Mouse (Mus musculus): Measurements from ENCODE around the gene B230217C12Rik. TPM values are rescaled to one million over a fixed set of nuclear protein-coding genes. Genes with fewer than 3 reads are reported as not detected.
"Not testable (repeated sequence)": the region's sequence is repeated elsewhere in the genome, so short reads cannot be mapped to it uniquely, and the experiment has no call there.

Gene B230217C12Rik
- total and polyA plus RNA-seq, 2 experiments from 2014 or later = 21.0 to 31.5 TPM

DNA sequence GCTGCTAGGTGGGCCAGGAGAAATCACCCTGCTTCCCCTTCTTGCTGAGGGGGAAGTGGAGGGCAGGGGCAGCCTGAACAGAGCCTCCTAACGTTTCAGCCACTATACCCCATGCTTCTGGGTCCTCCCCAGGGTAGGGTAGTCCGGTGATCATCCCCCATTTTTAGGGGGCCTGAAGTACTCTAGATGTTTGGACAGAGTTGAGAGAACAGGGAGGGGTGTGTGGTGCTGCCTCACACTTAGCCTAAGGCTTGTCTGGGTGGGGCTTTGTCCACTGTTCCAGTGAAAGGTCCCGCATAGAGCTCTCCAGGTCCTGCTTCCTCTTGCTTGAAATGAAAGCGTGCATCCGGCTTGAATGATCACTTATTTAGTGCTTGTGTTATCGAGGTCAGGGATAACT is 10.1 kb upstream of the B230217C12Rik start:
- WGBS = 87% methylated on average over 6 of the region's 6 CpGs
- DNase-seq (no peak), ATAC-seq (no peak)
- Histone ChIP-seq H3K9me3 (ENCODE audit: low read length) (no peaks in the 10 kb centered on the region), H3K4me3 (ENCODE audit: low read depth, low read length) (no peak overlapping the region), H3K27ac (ENCODE audit: low read depth, low read length) (no peak overlapping the region), H3K4me1 (ENCODE audit: insufficient read depth) (no peaks in the 10 kb centered on the region), H3K36me3 (ENCODE audit: insufficient read depth) (peaks cover 74% of the 10 kb centered on the region), H3K9ac (no peak overlapping the region), H3K4me2 (ENCODE audit: low read depth) (no peak overlapping the region), H3K27me3 (ENCODE audit: insufficient read depth, low read length) (no peaks in the 10 kb centered on the region)
- TF ChIP-seq CTCF (IDR thresholded peaks at IDR 0.05; ENCODE audit: low read depth) = no peak

DNA sequence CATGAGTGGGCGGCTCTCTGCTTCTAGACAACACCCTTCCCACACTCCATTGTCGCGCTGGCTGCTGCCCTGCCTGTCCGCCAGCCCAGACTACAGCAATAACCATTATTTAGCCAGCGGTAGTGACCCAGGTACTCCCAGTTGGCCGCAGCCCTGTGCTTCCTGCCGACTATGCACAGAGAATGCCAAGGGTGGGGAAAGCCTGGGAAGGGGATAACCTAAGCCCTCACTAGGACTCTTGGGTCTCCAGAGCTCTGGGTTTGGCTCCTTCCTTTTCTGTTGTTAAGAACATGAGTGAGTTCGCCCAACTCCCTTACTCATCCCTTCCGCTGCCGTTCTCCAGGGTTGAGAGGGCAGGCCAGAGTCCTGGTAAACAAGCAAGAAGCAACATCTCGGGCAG is 8.6 kb upstream of the B230217C12Rik start:
- no peaks in the 10 kb centered on the region for H3K4me1 ChIP-seq (ENCODE audit: insufficient read depth)
- no peaks in the 10 kb centered on the region for H3K27me3 ChIP-seq (ENCODE audit: insufficient read depth, low read length)
- H3K4me3 ChIP-seq (ENCODE audit: low read depth, low read length) = no peak overlapping the region
- no peak overlapping the region for H3K9ac ChIP-seq
- no peak overlapping the region for H3K4me2 ChIP-seq (ENCODE audit: low read depth)
- no peak for ATAC-seq
- 84% methylated on average over 11 of the region's 11 CpGs for WGBS
- H3K27ac ChIP-seq (ENCODE audit: low read depth, low read length) = no peak overlapping the region
- H3K9me3 ChIP-seq (ENCODE audit: low read length) = no peaks in the 10 kb centered on the region
- DNase-seq = no peak
- H3K36me3 ChIP-seq (ENCODE audit: insufficient read depth) = peaks cover 74% of the 10 kb centered on the region
- no peak for TF ChIP-seq CTCF (IDR thresholded peaks at IDR 0.05; ENCODE audit: low read depth)

DNA sequence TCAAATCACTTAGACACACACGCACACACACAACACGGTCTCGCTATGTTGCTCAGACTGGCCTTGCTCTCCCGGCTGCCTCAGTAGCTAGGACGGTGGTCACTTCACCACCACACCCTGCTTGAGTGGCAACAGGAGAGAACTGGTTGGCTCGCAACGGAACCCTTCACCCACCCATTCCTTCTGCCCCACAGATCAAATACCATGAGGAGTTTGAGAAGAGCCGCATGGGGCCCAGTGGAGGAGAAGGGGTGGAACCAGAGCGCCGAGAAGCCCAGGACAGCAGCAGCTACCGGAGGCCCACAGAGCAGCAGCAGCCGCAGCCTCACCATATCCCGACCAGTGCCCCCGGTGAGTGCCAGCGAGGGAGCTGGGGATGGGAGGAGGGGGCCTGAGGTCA is 7.2 kb upstream of the B230217C12Rik start:
- H3K4me2 ChIP-seq (ENCODE audit: low read depth) = no peak overlapping the region
- TF ChIP-seq CTCF (IDR thresholded peaks at IDR 0.05; ENCODE audit: low read depth) = no peak
- H3K36me3 ChIP-seq (ENCODE audit: insufficient read depth) = peaks cover 75% of the 10 kb centered on the region
- no peak for DNase-seq
- no peak overlapping the region for H3K27ac ChIP-seq (ENCODE audit: low read depth, low read length)
- no peaks in the 10 kb centered on the region for H3K9me3 ChIP-seq (ENCODE audit: low read length)
- H3K27me3 ChIP-seq (ENCODE audit: insufficient read depth, low read length) = no peaks in the 10 kb centered on the region
- H3K4me1 ChIP-seq (ENCODE audit: insufficient read depth) = no peaks in the 10 kb centered on the region
- no peak overlapping the region for H3K9ac ChIP-seq
- WGBS = 81% methylated on average over 15 of the region's 15 CpGs
- no peak for ATAC-seq
- no peak overlapping the region for H3K4me3 ChIP-seq (ENCODE audit: low read depth, low read length)

DNA sequence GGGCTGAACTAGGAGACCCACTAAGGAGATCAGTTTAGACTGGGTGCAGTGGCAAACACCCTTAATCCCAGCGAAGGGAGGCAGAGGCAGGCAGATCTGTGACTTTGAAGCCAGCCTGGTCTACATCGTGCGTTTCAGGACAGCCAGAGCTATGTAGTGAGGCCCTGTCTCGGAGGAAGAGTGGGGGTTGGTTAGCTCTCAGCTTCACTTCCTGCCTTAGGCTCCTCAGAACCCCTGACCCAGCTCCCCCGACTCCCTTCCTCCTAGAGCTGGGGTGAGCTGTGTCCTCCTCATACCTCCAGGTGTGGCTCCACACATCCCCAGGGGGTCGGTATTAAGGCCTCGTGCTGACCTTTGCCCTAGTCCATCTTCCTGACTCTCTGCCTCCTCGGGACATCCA is 4.0 kb upstream of the B230217C12Rik start:
- no peak for DNase-seq
- no peak overlapping the region for H3K9ac ChIP-seq
- H3K36me3 ChIP-seq (ENCODE audit: insufficient read depth) = peaks cover 62% of the 10 kb centered on the region
- no peak for TF ChIP-seq CTCF (IDR thresholded peaks at IDR 0.05; ENCODE audit: low read depth)
- H3K27ac ChIP-seq (ENCODE audit: low read depth, low read length) = no peak overlapping the region
- H3K4me2 ChIP-seq (ENCODE audit: low read depth) = no peak overlapping the region
- no peak overlapping the region for H3K4me3 ChIP-seq (ENCODE audit: low read depth, low read length)
- no peaks in the 10 kb centered on the region for H3K9me3 ChIP-seq (ENCODE audit: low read length)
- 64% methylated on average over 8 of the region's 8 CpGs for WGBS
- no peak for ATAC-seq
- no peaks in the 10 kb centered on the region for H3K27me3 ChIP-seq (ENCODE audit: insufficient read depth, low read length)
- H3K4me1 ChIP-seq (ENCODE audit: insufficient read depth) = no peaks in the 10 kb centered on the region

DNA sequence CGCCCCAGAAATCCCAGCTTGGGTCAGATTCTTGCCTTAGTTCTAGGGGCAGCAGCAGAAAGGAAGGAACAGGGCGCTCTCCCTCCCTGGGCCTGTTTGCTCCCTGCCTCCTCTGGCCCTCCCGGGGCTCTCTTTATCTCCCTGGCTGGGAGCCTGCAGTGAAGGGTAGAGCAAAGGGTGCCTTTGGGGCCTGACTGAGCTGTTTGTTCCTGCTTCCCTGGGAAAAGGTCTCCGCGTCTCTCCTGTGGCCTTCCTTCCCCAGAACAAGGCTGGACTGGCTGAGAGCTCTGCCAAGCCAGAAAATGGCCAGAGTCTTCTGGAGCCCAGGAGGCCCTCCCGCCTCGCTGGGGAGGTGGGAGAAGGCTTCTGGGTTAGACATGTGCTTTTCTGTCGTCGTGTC is 3.5 kb upstream of the B230217C12Rik start:
- not testable (repeated sequence) for H3K4me2 ChIP-seq (ENCODE audit: low read depth); ATAC-seq; H3K27ac ChIP-seq (ENCODE audit: low read depth, low read length); H3K9ac ChIP-seq; H3K4me1 ChIP-seq (ENCODE audit: insufficient read depth); DNase-seq; H3K27me3 ChIP-seq (ENCODE audit: insufficient read depth, low read length); H3K9me3 ChIP-seq (ENCODE audit: low read length); H3K4me3 ChIP-seq (ENCODE audit: low read depth, low read length)
- WGBS = 74% methylated on average over 9 of the region's 9 CpGs
- peaks cover 57% of the 10 kb centered on the region for H3K36me3 ChIP-seq (ENCODE audit: insufficient read depth)

DNA sequence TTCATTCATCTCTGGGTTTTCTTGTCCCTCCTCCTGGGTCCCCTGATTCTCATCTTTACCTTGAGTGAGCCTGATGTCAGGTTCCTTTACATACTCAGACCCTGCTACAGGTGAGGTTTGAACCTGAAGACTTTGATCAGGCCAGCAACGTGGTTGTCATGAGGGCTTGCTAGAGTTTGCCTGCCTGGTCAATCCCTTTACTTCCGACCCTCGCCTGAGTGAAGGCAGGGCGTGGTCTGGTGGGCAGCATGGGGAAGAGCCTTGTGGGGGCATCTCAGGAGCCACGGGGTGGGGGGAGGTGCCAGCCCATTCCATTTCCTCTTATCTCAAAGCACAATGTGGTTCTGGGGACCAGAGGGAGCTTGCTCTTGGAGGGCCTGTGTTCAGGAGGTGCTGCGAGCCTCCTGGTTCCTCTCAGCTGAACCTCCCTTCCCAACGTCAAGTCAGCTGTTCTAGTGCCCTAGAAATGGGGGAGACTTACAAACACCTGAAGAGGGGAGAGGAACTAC is 2.9 kb upstream of the B230217C12Rik start:
- 91% methylated on average over 7 of the region's 7 CpGs for WGBS
- no peaks in the 10 kb centered on the region for H3K4me1 ChIP-seq (ENCODE audit: insufficient read depth)
- no peak overlapping the region for H3K27ac ChIP-seq (ENCODE audit: low read depth, low read length)
- no peaks in the 10 kb centered on the region for H3K27me3 ChIP-seq (ENCODE audit: insufficient read depth, low read length)
- H3K9me3 ChIP-seq (ENCODE audit: low read length) = no peaks in the 10 kb centered on the region
- no peak overlapping the region for H3K4me3 ChIP-seq (ENCODE audit: low read depth, low read length)
- DNase-seq = no peak
- H3K9ac ChIP-seq = no peak overlapping the region
- no peak for ATAC-seq
- H3K36me3 ChIP-seq (ENCODE audit: insufficient read depth) = peaks cover 50% of the 10 kb centered on the region
- TF ChIP-seq CTCF (IDR thresholded peaks at IDR 0.05; ENCODE audit: low read depth) = no peak
- no peak overlapping the region for H3K4me2 ChIP-seq (ENCODE audit: low read depth)

DNA sequence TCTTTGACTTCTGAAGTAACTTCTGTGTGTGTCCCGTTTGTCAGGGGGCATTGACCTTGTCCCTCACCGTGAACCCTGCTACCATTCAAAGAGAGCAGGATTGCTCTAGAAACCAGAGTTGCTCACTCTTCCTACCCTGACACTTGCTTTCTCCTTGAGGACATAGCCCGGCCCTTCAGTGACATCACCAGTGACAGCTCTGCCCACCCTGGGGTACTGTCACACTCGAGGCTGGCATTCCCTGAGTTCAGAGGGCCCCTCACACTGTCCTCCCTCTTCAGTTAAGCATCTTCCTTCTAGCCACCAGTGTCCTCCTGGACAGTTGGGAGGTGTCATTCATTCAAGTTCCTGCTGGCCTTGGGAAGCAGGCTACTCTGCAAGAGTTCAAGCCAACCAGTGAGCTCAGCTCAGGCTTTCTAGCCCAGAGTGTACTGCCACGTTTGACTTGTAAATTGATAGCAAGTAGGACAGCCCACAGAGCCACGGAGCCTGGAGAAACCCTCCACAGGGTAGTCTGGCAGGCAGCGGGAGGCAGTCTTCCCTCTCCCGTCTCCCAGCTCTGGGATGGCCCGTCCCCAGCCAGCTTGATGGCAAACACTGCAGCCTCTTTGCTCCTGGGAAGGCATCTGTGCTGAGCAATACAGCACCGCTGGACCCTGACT is 1.7 kb upstream of the B230217C12Rik start:
- no peaks in the 10 kb centered on the region for H3K9me3 ChIP-seq (ENCODE audit: low read length)
- H3K27ac ChIP-seq (ENCODE audit: low read depth, low read length) = no peak overlapping the region
- no peak overlapping the region for H3K4me2 ChIP-seq (ENCODE audit: low read depth)
- no peak for ATAC-seq
- no peak for TF ChIP-seq CTCF (IDR thresholded peaks at IDR 0.05; ENCODE audit: low read depth)
- peaks cover 42% of the 10 kb centered on the region for H3K36me3 ChIP-seq (ENCODE audit: insufficient read depth)
- H3K4me1 ChIP-seq (ENCODE audit: insufficient read depth) = no peaks in the 10 kb centered on the region
- no peaks in the 10 kb centered on the region for H3K27me3 ChIP-seq (ENCODE audit: insufficient read depth, low read length)
- 41% methylated on average over 10 of the region's 10 CpGs for WGBS
- no peak for DNase-seq
- H3K9ac ChIP-seq = no peak overlapping the region
- H3K4me3 ChIP-seq (ENCODE audit: low read depth, low read length) = no peak overlapping the region
